Mouse (Mus musculus): Measurements from ENCODE around the gene Trim28. TPM values are rescaled to one million over a fixed set of nuclear protein-coding genes. Genes with fewer than 3 reads are reported as not detected.

The Trim28 gene
- total and polyA plus RNA-seq, 3 experiments = 104 to 1,160 (median 702) TPM

DNA sequence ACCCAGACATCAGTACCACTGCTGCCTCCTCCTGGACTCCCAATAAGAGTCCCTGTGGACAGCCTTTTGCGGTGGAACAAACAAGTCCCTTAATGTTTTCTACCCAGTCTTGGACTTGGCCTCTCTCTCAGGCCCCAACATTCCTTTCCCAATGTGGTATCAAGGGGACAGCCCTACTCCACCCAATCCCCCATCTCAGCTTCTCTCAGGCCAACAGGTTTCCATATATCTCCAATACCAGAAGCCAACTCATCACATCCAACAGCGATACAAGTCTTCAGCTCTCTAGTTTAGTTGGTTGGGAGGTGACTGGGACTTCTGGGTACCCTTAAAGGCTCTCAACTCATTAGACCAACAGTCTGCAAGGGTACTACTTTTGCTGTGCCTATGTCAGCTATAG, 54.6 kb downstream of the Trim28 start:
- no peak for TF ChIP-seq POLR2AphosphoS2 (IDR thresholded peaks at IDR 0.05; ENCODE audit: low read length)
- no peak for TF ChIP-seq CTCF (IDR thresholded peaks at IDR 0.05 in 2 of 3, conservative IDR thresholded peaks at IDR 0.05 in 1 of 3; ENCODE audit: control insufficient read depth in 1 of 3, insufficient read depth in 1 of 3, low read depth in 2 of 3, low read length in 3 of 3, poor library complexity in 1 of 3, severe bottlenecking in 1 of 3)
- no peak for TF ChIP-seq ZKSCAN1 (IDR thresholded peaks at IDR 0.05; ENCODE audit: low read depth, low read length)
- no peak for TF ChIP-seq MAZ (IDR thresholded peaks at IDR 0.05; ENCODE audit: low read depth, low read length)
- TF ChIP-seq MXI1 (IDR thresholded peaks at IDR 0.05; ENCODE audit: low read depth, low read length) = no peak
- DNase-seq (ENCODE audit: low read depth, low spot score) = no peak
- H3K9ac ChIP-seq (ENCODE audit: control insufficient read depth, low read depth, low read length, poor library complexity, severe bottlenecking) = peak overlapping the region; percentile 72
- peak overlapping the region; percentile 63 to 70; a peak in 3 of 4 replicates for H3K4me3 ChIP-seq (ENCODE audit: control insufficient read depth in 1 of 2, insufficient read depth in 1 of 2, low read depth in 2 of 2, low read length in 2 of 2)
- peaks cover 0 to 2% of the 10 kb centered on the region in 2 experiments; a peak in 1 of 4 replicates for H3K36me3 ChIP-seq (ENCODE audit: control insufficient read depth in 1 of 2, insufficient read depth in 2 of 2, low read length in 2 of 2)
- H3K27me3 ChIP-seq (ENCODE audit: control insufficient read depth in 1 of 2, insufficient read depth in 2 of 2, low read length in 2 of 2) = no peaks in the 10 kb centered on the region
- H3K27ac ChIP-seq (ENCODE audit: control insufficient read depth, low read depth, low read length) = no peak overlapping the region
- no peaks in the 10 kb centered on the region for H3K9me3 ChIP-seq (replicated peaks; ENCODE audit: insufficient read depth, low read length)
- H3K4me1 ChIP-seq (ENCODE audit: control insufficient read depth in 1 of 2, insufficient read depth in 2 of 2, low read length in 2 of 2) = peaks cover 4% of the 10 kb centered on the region in 2 experiments; a peak in 3 of 4 replicates
- H3K79me2 ChIP-seq (ENCODE audit: control insufficient read depth, insufficient read depth, low read length, poor library complexity) = no peaks in the 10 kb centered on the region; the same call in 1 of the 2 replicates

DNA sequence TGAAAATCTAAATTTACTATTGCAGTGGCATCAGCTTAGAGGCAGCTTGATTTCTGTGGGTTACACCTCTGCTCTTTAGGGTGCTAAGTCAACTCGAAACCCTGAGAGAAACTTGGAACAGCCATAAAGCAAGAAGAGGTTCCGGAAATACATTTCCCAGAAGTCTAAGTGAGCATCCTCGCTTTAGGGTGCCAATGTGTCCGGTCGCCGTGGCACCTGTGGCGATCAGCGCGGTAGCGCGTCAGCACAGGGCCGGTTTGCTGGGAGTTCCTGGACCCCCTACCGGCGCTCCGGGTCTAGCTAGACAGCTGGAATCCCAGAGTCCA, 55.0 kb downstream of the Trim28 start:
- Histone ChIP-seq H3K9ac (ENCODE audit: control insufficient read depth, low read depth, low read length, poor library complexity, severe bottlenecking) (peak overlapping the region; percentile 72), H3K4me3 (ENCODE audit: control insufficient read depth in 1 of 2, insufficient read depth in 1 of 2, low read depth in 2 of 2, low read length in 2 of 2) (peak overlapping the region; percentile 63 to 70), H3K36me3 (ENCODE audit: control insufficient read depth in 1 of 2, insufficient read depth in 2 of 2, low read length in 2 of 2) (peaks cover 0 to 3% of the 10 kb centered on the region in 2 experiments; a peak in 1 of 4 replicates), H3K27ac (ENCODE audit: control insufficient read depth, low read depth, low read length) (no peak overlapping the region), H3K4me1 (ENCODE audit: control insufficient read depth in 1 of 2, insufficient read depth in 2 of 2, low read length in 2 of 2) (peaks cover 4 to 6% of the 10 kb centered on the region in 2 experiments; a peak in 3 of 4 replicates), H3K79me2 (ENCODE audit: control insufficient read depth, insufficient read depth, low read length, poor library complexity) (no peaks in the 10 kb centered on the region; the same call in 1 of the 2 replicates), H3K27me3 (ENCODE audit: control insufficient read depth in 1 of 2, insufficient read depth in 2 of 2, low read length in 2 of 2) (no peaks in the 10 kb centered on the region), H3K9me3 (replicated peaks; ENCODE audit: insufficient read depth, low read length) (no peaks in the 10 kb centered on the region)
- no peak for DNase-seq (ENCODE audit: low read depth, low spot score)
- TF ChIP-seq EP300 (IDR thresholded peaks at IDR 0.05; ENCODE audit: low read depth in 1 of 2, low read length in 2 of 2) (0 out of 4 replicates have a peak, but pooled peaks of 1 of the 2 experiments have one; percentile 5), TBP (IDR thresholded peaks at IDR 0.05; ENCODE audit: low read depth, low read length) (no peak)

DNA sequence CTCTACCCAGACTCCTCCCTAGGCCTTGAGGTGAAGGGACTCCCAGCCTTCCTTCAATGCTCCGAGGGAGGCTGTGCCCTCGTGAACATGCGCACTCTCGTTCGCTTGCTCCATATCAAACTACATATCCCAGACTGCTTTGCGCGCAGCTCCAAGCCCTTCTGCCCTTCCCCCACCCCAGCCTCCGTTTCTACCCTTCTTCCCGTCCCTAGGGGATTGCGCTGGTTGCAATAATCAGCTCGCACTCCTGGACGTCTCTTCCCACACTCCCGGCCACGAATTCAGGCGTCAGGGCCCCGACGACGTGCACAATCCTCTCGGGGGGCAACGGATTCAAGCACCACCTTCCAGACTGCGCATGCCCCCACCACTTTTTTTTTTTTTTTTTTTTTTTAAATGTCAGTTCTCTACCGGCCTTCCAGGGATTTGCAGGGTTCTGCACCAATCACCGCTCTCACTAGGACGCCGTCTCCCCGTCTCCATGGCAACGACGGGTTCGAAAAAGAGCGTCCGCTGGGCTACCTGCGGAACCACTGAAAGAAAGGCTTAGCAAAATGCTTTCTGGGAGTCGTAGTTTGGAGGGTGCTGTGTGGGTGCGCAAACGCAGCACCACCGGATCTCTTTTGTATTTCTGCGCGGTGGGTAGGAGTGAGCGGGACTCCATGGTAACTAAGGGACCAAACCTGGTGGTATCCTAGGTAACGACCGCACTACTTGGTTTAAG, 55.5 kb downstream of the Trim28 start, which contains the start of gene Mzf1:
TSS of gene Mzf1 (minus strand) at position 478 of the 724 bp plus-strand sequence.
- Histone ChIP-seq H3K4me1 (ENCODE audit: control insufficient read depth in 1 of 2, insufficient read depth in 2 of 2, low read length in 2 of 2) (peaks cover 4 to 7% of the 10 kb centered on the region in 2 experiments; a peak in 3 of 4 replicates), H3K36me3 (ENCODE audit: control insufficient read depth in 1 of 2, insufficient read depth in 2 of 2, low read length in 2 of 2) (peaks cover 0 to 4% of the 10 kb centered on the region in 2 experiments; a peak in 1 of 4 replicates), H3K4me3 (ENCODE audit: control insufficient read depth in 1 of 2, insufficient read depth in 1 of 2, low read depth in 2 of 2, low read length in 2 of 2) (peak within 1 kb of the TSS; percentile 63 to 70), H3K27ac (ENCODE audit: control insufficient read depth, low read depth, low read length) (peak within 1 kb of the TSS; percentile 58), H3K9me3 (replicated peaks; ENCODE audit: insufficient read depth, low read length) (no peaks in the 10 kb centered on the region), H3K79me2 (ENCODE audit: control insufficient read depth, insufficient read depth, low read length, poor library complexity) (no peaks in the 10 kb centered on the region; the same call in 1 of the 2 replicates), H3K27me3 (ENCODE audit: control insufficient read depth in 1 of 2, insufficient read depth in 2 of 2, low read length in 2 of 2) (no peaks in the 10 kb centered on the region), H3K9ac (ENCODE audit: control insufficient read depth, low read depth, low read length, poor library complexity, severe bottlenecking) (peak within 1 kb of the TSS; percentile 80)
- DNase-seq (ENCODE audit: low read depth, low spot score) = peak; percentile 96
- peak; percentile 66 for TF ChIP-seq KAT2A (conservative IDR thresholded peaks at IDR 0.05; ENCODE audit: low read depth, low read length)
- peak; percentile 97 for TF ChIP-seq ZNF384 (IDR thresholded peaks at IDR 0.05; ENCODE audit: low read depth, low read length)
- TF ChIP-seq MAX (IDR thresholded peaks at IDR 0.05; ENCODE audit: low read length) = peak; percentile 69
- no peak for TF ChIP-seq ZMIZ1 (IDR thresholded peaks at IDR 0.05; ENCODE audit: low read depth, low read length)
- peak; percentile 72 for TF ChIP-seq ELF1 (IDR thresholded peaks at IDR 0.05; ENCODE audit: low read depth, low read length)
- no peak for TF ChIP-seq MEF2A (IDR thresholded peaks at IDR 0.05; ENCODE audit: extremely low read depth, insufficient replicate concordance, low read depth, low read length, poor library complexity, severe bottlenecking)
- peak; percentile 67 for TF ChIP-seq CHD2 (IDR thresholded peaks at IDR 0.05; ENCODE audit: low read length)
- TF ChIP-seq TBP (IDR thresholded peaks at IDR 0.05; ENCODE audit: low read depth, low read length) = peak; percentile 55; the same call in 1 of the 2 replicates
- peak; percentile 87 for TF ChIP-seq NELFE (IDR thresholded peaks at IDR 0.05; ENCODE audit: low read depth, low read length)
- 0 out of 2 replicates have a peak, but pooled peaks have one; percentile 36 for TF ChIP-seq USF1 (IDR thresholded peaks at IDR 0.05; ENCODE audit: low read depth, low read length)
- 0 out of 4 replicates have a peak, but pooled peaks of 1 of the 2 experiments have one; percentile 3 for TF ChIP-seq EP300 (IDR thresholded peaks at IDR 0.05; ENCODE audit: low read depth in 1 of 2, low read length in 2 of 2)
- peak; percentile 41; the same call in 1 of the 2 replicates for TF ChIP-seq MXI1 (IDR thresholded peaks at IDR 0.05; ENCODE audit: low read depth, low read length)
- peak; percentile 79 for TF ChIP-seq NRF1 (IDR thresholded peaks at IDR 0.05; ENCODE audit: insufficient read depth, low read depth, low read length, poor library complexity, severe bottlenecking)
- TF ChIP-seq TCF12 (IDR thresholded peaks at IDR 0.05; ENCODE audit: low read depth, low read length) = 0 out of 2 replicates have a peak, but pooled peaks have one; percentile 29
- TF ChIP-seq CTCF (IDR thresholded peaks at IDR 0.05 in 2 of 3, conservative IDR thresholded peaks at IDR 0.05 in 1 of 3; ENCODE audit: control insufficient read depth in 1 of 3, insufficient read depth in 1 of 3, low read depth in 2 of 3, low read length in 3 of 3, poor library complexity in 1 of 3, severe bottlenecking in 1 of 3) = no peak
- TF ChIP-seq GABPA (IDR thresholded peaks at IDR 0.05; ENCODE audit: low read depth, low read length) = no peak
- peak; percentile 87 for TF ChIP-seq HCFC1 (IDR thresholded peaks at IDR 0.05; ENCODE audit: low read depth, low read length)
- no peak for TF ChIP-seq UBTF (IDR thresholded peaks at IDR 0.05; ENCODE audit: borderline replicate concordance, insufficient read depth, low read depth, low read length)
- peak; percentile 50; the same call in 1 of the 2 replicates for TF ChIP-seq POLR2AphosphoS2 (IDR thresholded peaks at IDR 0.05; ENCODE audit: low read length)

Data from MEL (cell line).